Mouse (Mus musculus): Measurements from ENCODE around the gene Pinlyp. TPM values are rescaled to one million over a fixed set of nuclear protein-coding genes. Genes with fewer than 3 reads are reported as not detected.
A peak's percentile ranks its signal among the peaks of the same experiment; 100 is the strongest.

The Pinlyp gene
- polyA plus RNA-seq, 2 experiments = 0.35 to 1.7 TPM

DNA sequence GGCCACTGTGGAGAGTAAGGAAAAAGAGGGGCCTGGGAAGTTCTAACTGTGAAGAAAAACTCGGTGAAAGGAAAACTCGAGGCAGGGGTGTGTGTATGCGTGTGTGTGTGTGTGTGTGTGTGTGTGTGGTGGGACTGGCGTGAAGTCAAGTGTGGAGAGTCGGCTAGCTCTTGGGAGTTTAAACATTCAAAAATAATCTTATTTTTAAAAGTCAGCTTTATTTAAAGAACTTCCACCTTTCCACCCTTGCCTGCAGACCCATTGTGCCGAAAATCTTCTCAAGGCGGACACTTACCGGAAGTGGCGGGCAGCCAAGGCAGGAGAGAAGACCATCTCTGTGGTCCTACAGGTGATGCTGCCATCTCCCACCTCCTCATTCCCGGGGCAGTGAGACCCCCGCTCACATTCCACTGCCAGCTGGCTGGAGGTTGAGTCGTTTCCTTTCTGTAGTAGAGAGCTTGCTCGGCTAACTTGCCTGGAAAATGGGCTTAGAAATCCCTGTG is 1.7 kb upstream of the Pinlyp start:
- ATAC-seq (ENCODE audit: low FRiP score, low read depth) (no peak), DNase-seq (ENCODE audit: low spot score) (no peak)
- Histone ChIP-seq H3K27me3 (ENCODE audit: control insufficient read depth, insufficient read depth, low read length) (no peaks in the 10 kb centered on the region), H3K9ac (ENCODE audit: low read depth, low read length, severe bottlenecking) (peak overlapping the region; percentile 74), H3K4me3 (replicated peaks; ENCODE audit: low read length) (peak overlapping the region; percentile 80), H3K36me3 (ENCODE audit: control insufficient read depth, insufficient read depth, low read length) (peaks cover 41% of the 10 kb centered on the region), H3K4me1 (ENCODE audit: control insufficient read depth, insufficient read depth, low read length) (peaks cover 8% of the 10 kb centered on the region; the same call in 1 of the 2 replicates), H3K9me3 (ENCODE audit: control insufficient read depth, low read length) (no peaks in the 10 kb centered on the region), H3K27ac (replicated peaks; ENCODE audit: low read depth, low read length) (peak overlapping the region; percentile 58; the same call in 1 of the 2 replicates), H3K4me2 (replicated peaks; ENCODE audit: low read depth, low read length, severe bottlenecking) (peak overlapping the region; percentile 65)
- no peak for TF ChIP-seq POLR2A (IDR thresholded peaks at IDR 0.05; ENCODE audit: borderline replicate concordance, extremely low read depth, insufficient read depth, insufficient read length)
- WGBS = 31% methylated on average over 13 of the region's 13 CpGs

- 0 out of 2 replicates have a peak, but pooled peaks have one; percentile 76 for TF ChIP-seq POLR2A (IDR thresholded peaks at IDR 0.05; ENCODE audit: borderline replicate concordance, extremely low read depth, insufficient read depth, insufficient read length)
- peak overlapping the region; percentile 74 for H3K9ac ChIP-seq (ENCODE audit: low read depth, low read length, severe bottlenecking)
- peaks cover 8% of the 10 kb centered on the region; the same call in 1 of the 2 replicates for H3K4me1 ChIP-seq (ENCODE audit: control insufficient read depth, insufficient read depth, low read length)
- H3K27me3 ChIP-seq (ENCODE audit: control insufficient read depth, insufficient read depth, low read length) = no peaks in the 10 kb centered on the region
- H3K4me3 ChIP-seq (replicated peaks; ENCODE audit: low read length) = peak overlapping the region; percentile 80
- under 1% methylated on average over 54 of the region's 57 CpGs for WGBS
- DNase-seq (ENCODE audit: low spot score) = peak; percentile 99
- peak overlapping the region; percentile 65 for H3K4me2 ChIP-seq (replicated peaks; ENCODE audit: low read depth, low read length, severe bottlenecking)
- peak overlapping the region; percentile 58; the same call in 1 of the 2 replicates for H3K27ac ChIP-seq (replicated peaks; ENCODE audit: low read depth, low read length)
- ATAC-seq (ENCODE audit: low FRiP score, low read depth) = peak; percentile 98
- H3K9me3 ChIP-seq (ENCODE audit: control insufficient read depth, low read length) = no peaks in the 10 kb centered on the region
- H3K36me3 ChIP-seq (ENCODE audit: control insufficient read depth, insufficient read depth, low read length) = peaks cover 33% of the 10 kb centered on the region
Observed at GRCm38 (mm10) chr7:24546634-24547389, 894 bp upstream of the Pinlyp start.

DNA sequence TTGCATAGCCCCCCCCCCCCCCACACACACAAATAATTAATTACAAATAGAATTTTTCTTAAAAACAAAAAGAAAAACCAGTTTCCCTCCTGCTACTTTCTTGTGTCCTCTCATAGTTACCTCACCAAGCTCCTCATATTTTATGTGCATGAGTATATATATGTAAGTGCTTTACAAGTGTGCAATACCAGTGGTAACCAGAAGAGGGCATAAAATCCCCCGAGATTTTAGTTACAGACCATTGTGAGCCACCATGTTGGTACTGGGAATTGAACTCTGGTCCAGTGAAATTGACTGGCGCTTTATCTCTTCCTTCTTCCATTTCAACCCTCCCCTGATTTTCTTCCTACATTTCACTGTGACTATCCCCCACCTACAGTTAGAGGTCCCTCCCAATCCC is 1.4 kb downstream of the Pinlyp start:
- no peak for TF ChIP-seq POLR2A (IDR thresholded peaks at IDR 0.05; ENCODE audit: borderline replicate concordance, extremely low read depth, insufficient read depth, insufficient read length)
- ATAC-seq (ENCODE audit: low FRiP score, low read depth) (no peak), DNase-seq (ENCODE audit: low spot score) (no peak)
- Histone ChIP-seq H3K4me2 (replicated peaks; ENCODE audit: low read depth, low read length, severe bottlenecking) (no peak overlapping the region), H3K4me1 (ENCODE audit: control insufficient read depth, insufficient read depth, low read length) (peaks cover 8% of the 10 kb centered on the region; the same call in 1 of the 2 replicates), H3K27ac (replicated peaks; ENCODE audit: low read depth, low read length) (no peak overlapping the region), H3K4me3 (replicated peaks; ENCODE audit: low read length) (no peak overlapping the region), H3K9ac (ENCODE audit: low read depth, low read length, severe bottlenecking) (no peak overlapping the region), H3K27me3 (ENCODE audit: control insufficient read depth, insufficient read depth, low read length) (no peaks in the 10 kb centered on the region), H3K9me3 (ENCODE audit: control insufficient read depth, low read length) (no peaks in the 10 kb centered on the region), H3K36me3 (ENCODE audit: control insufficient read depth, insufficient read depth, low read length) (peaks cover 14% of the 10 kb centered on the region)
- 82% methylated on average over 2 of the region's 2 CpGs for WGBS

DNA sequence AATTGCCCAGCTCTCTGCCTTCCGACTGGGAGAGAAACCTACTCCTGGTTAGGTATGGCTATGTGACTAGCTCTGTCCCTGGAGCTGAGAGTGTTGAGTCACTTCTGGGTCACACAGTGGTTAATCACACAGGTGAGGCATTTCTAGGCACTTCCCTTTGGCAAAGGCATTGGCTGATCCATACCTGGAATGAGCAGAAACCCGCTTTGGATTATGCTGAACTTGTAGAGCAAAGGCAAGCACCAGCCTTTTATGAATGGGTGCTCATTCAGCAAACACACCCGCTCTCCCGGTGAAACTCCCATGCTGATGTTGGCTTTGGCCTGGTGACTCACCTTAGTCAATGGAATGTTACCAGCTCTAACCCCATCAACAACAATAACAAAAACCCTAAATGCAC is 6.2 kb downstream of the Pinlyp start:
- H3K9ac ChIP-seq (ENCODE audit: low read depth, low read length, severe bottlenecking) = no peak overlapping the region
- TF ChIP-seq POLR2A (IDR thresholded peaks at IDR 0.05; ENCODE audit: borderline replicate concordance, extremely low read depth, insufficient read depth, insufficient read length) = no peak
- no peaks in the 10 kb centered on the region for H3K27me3 ChIP-seq (ENCODE audit: control insufficient read depth, insufficient read depth, low read length)
- H3K4me1 ChIP-seq (ENCODE audit: control insufficient read depth, insufficient read depth, low read length) = no peaks in the 10 kb centered on the region
- H3K9me3 ChIP-seq (ENCODE audit: control insufficient read depth, low read length) = no peaks in the 10 kb centered on the region
- H3K27ac ChIP-seq (replicated peaks; ENCODE audit: low read depth, low read length) = no peak overlapping the region
- H3K4me2 ChIP-seq (replicated peaks; ENCODE audit: low read depth, low read length, severe bottlenecking) = no peak overlapping the region
- peaks cover 17% of the 10 kb centered on the region for H3K36me3 ChIP-seq (ENCODE audit: control insufficient read depth, insufficient read depth, low read length)
- ATAC-seq (ENCODE audit: low FRiP score, low read depth) = no peak
- H3K4me3 ChIP-seq (replicated peaks; ENCODE audit: low read length) = no peak overlapping the region
- no peak for DNase-seq (ENCODE audit: low spot score)
- WGBS = 93% methylated on average over 4 of the region's 4 CpGs

DNA sequence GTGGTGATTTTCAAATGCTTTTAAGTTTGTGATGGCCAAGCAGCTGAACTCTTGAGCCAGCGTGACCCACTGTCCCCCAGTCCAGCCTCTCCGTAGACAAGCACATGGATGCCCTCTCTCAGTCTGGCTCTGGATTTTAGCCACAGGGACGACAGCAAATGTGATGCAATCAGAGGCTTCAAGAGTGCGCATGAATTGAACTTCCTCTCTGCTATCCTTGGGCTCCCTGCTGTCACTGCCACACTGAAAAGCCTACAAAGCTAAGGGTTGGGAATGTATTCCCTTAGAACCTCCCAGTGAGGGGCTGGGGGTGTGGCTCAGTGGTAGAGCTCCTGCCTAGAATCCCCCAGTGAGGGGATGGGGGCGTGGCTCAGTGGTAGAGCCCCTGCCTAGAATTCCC is 7.2 kb downstream of the Pinlyp start:
- Histone ChIP-seq H3K4me2 (replicated peaks; ENCODE audit: low read depth, low read length, severe bottlenecking) (no peak overlapping the region), H3K27me3 (ENCODE audit: control insufficient read depth, insufficient read depth, low read length) (no peaks in the 10 kb centered on the region), H3K27ac (replicated peaks; ENCODE audit: low read depth, low read length) (no peak overlapping the region), H3K4me1 (ENCODE audit: control insufficient read depth, insufficient read depth, low read length) (peaks cover 5% of the 10 kb centered on the region), H3K4me3 (replicated peaks; ENCODE audit: low read length) (no peak overlapping the region), H3K36me3 (ENCODE audit: control insufficient read depth, insufficient read depth, low read length) (peaks cover 27% of the 10 kb centered on the region), H3K9ac (ENCODE audit: low read depth, low read length, severe bottlenecking) (no peak overlapping the region), H3K9me3 (ENCODE audit: control insufficient read depth, low read length) (no peaks in the 10 kb centered on the region)
- WGBS = 79% methylated on average over 5 of the region's 5 CpGs
- no peak for DNase-seq (ENCODE audit: low spot score)
- no peak for TF ChIP-seq POLR2A (IDR thresholded peaks at IDR 0.05; ENCODE audit: borderline replicate concordance, extremely low read depth, insufficient read depth, insufficient read length)
- no peak for ATAC-seq (ENCODE audit: low FRiP score, low read depth)

Data from limb, embryonic 14.5 days (tissue).